Mouse (Mus musculus) liver, embryonic 14.5 days (tissue): ENCODE data around the gene Col1a1. TPM values are rescaled to one million over a fixed set of nuclear protein-coding genes. Genes with fewer than 3 reads are reported as not detected.

Experiments
- ATAC-seq: fragments of 200-750 bp; cut with Nextera tagmentation; 2 replicates; pipeline ENCODE4 v1.8.0; 2017; ENCODE audit warnings: moderate number of reproducible peaks, mild to moderate bottlenecking, moderate library complexity; ENCODE audit not compliant: insufficient read depth
- DNase-seq, 3 experiments: peaks; one replicate each; pipeline ENCODE4 v3.0.0-alpha.2; 2012 to 2013; ENCODE audit warnings: low read depth in 3 of 3, low spot score in 3 of 3
- H3K27ac ChIP-seq: fragments of 300-500 bp; sonication (generic); 2 replicates; pipeline ENCODE4 v1.5.1; 2014; ENCODE audit warnings: moderate library complexity, mild to moderate bottlenecking, control low read depth, inconsistent platforms
- H3K27me3 ChIP-seq: fragments of 300-500 bp; sonication (generic); 2 replicates; pipeline ENCODE4 v1.6.1; 2014; ENCODE audit warnings: mild to moderate bottlenecking, low read length, moderate library complexity; ENCODE audit not compliant: control insufficient read depth, insufficient read depth
- H3K36me3 ChIP-seq: fragments of 300-500 bp; sonication (generic); replicated peaks from 2 replicates; pipeline ENCODE4 v1.6.1; 2014; ENCODE audit warnings: low read depth; ENCODE audit not compliant: control insufficient read depth, insufficient read depth
- H3K4me1 ChIP-seq, 2 experiments: fragments of 200-500 bp in 1 of 2; fragments of 300-500 bp in 1 of 2; sonication (generic) in 1 of 2; replicated peaks; 2 replicates each; pipeline ENCODE4 v1.6.1; 2012 to 2014; ENCODE audit warnings: antibody characterized with exemption in 1 of 2, inconsistent platforms in 1 of 2, low read length in 1 of 2; ENCODE audit not compliant: control insufficient read depth in 2 of 2, insufficient read depth in 2 of 2
- H3K4me2 ChIP-seq: fragments of 300-500 bp; sonication (generic); 2 replicates; pipeline ENCODE4 v1.6.1; 2014; ENCODE audit warnings: low read depth, mild to moderate bottlenecking, control low read depth, moderate library complexity
- H3K4me3 ChIP-seq, 2 experiments: fragments of 200-500 bp in 1 of 2; fragments of 300-500 bp in 1 of 2; sonication (generic) in 1 of 2; 2 replicates each; pipeline ENCODE4 v1.5.1; 2012 to 2014; ENCODE audit warnings: low read depth in 2 of 2, low read length in 2 of 2, mild to moderate bottlenecking in 2 of 2, control low read depth in 1 of 2, inconsistent platforms in 1 of 2, moderate library complexity in 1 of 2; ENCODE audit not compliant: insufficient read depth in 1 of 2
- H3K9ac ChIP-seq: fragments of 300-500 bp; sonication (generic); replicated peaks from 2 replicates; pipeline ENCODE4 v1.6.1; 2014; ENCODE audit warnings: mild to moderate bottlenecking, control low read depth, moderate library complexity
- H3K9me3 ChIP-seq: fragments of 300-500 bp; sonication (generic); 2 replicates; pipeline ENCODE4 v1.6.1; 2016; ENCODE audit warnings: low read length, mixed read lengths; ENCODE audit not compliant: control insufficient read depth
- CTCF ChIP-seq: IDR thresholded peaks from 2 replicates; pipeline ENCODE4 v1.5.1; 2016; ENCODE audit warnings: antibody characterized with exemption, low read depth, control low read depth
- EP300 ChIP-seq: IDR thresholded peaks from 2 replicates; pipeline ENCODE4 v1.6.1; 2016; ENCODE audit warnings: antibody characterized with exemption, low read depth
- WGBS: fragments of 180-500 bp; shearing (Covaris S2); extraction: QIAGEN DNeasy Blood & Tissue Kit; methylation state at CpG from one replicate; pipeline ENCODE4 v1.1.7; 2014; ENCODE audit not compliant: insufficient replicate concordance; 5-methylcytosine and 5-hydroxymethylcytosine counted together
- polyA plus RNA-seq, 2 experiments: library from polyadenylated mRNA; depleted of rRNA in 1 of 2; stranded (reverse) in 1 of 2; unstranded in 1 of 2; fragments of >200 nt; fragmentation: Nextera tagmentation in 1 of 2; extraction: Ambion mirVana in 1 of 2; gene quantifications; 2 replicates each; pipeline versions ENCODE4 v1.2.1 to v1.2.3; 2012 to 2014

Col1a1 gene
- polyA plus RNA-seq, 2 experiments, result 14.1 to 30.8 TPM

DNA sequence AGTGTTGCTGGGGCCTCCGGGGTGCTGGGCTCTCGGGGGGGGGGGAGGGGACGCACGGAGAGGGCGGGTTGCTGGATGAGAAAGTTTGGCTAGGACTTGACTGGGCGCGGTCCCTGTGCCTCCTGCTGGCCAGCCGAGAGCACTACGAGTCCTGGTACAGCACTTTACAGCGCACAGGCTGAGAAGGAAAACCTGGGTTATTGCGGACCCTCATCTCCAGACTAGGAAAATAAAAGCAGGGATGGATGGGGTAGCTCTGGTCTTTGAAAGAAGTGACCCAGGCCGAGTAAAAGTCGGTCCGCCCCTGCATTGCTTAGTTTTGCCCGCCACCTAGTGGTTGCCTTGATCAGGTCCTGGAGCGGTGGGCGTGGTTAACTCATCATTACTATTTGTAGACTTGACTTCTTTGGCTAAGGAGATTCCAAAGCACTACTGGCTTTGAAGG lies 849 bp downstream of the Col1a1 start:
- TF ChIP-seq CTCF (peak; percentile 89), EP300 (no peak)
- peak overlapping the region; percentile 17 to 47; a peak in 3 of 4 replicates for H3K4me3 ChIP-seq
- H3K4me1 ChIP-seq, result no peaks in the 10 kb centered on the region
- ATAC-seq (peak; percentile 58; the same call in 1 of the 2 replicates), DNase-seq (peak; percentile 48 to 65 (median 51))
- no peak overlapping the region for H3K9ac ChIP-seq
- H3K27me3 ChIP-seq, result peaks cover 37% of the 10 kb centered on the region
- H3K27ac ChIP-seq, result no peak overlapping the region
- no peaks in the 10 kb centered on the region for H3K36me3 ChIP-seq
- no peaks in the 10 kb centered on the region for H3K9me3 ChIP-seq
- WGBS, result under 1% methylated on average over 17 of the region's 17 CpGs
- H3K4me2 ChIP-seq, result peak overlapping the region; percentile 7

DNA sequence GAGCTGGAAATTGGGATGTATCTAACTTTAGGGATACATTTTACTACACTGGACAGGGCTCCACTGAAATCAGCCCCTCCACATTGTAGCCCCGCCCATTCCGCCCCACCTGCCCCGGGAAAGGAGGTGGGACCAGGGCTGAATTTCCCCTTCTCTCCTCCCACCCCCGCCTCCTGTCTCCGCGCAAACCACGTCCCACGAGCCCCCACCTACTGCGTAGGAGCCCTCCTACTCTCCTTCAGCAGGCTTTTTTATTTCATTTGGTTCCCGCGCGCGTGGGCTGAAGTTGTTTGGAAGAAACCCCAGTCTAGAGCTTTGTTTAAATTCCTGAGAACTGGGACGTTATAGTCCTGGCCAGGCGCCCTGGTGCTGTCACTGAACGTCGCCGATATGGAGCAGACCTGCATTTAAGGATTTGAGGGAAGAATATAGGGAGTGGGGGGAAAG lies 1.3 kb downstream of the Col1a1 start:
- no peak for TF ChIP-seq EP300
- TF ChIP-seq CTCF, result no peak
- WGBS, result 1% methylated on average over 18 of the region's 18 CpGs
- Histone ChIP-seq H3K4me3 (peak overlapping the region; percentile 23 to 27; a peak in 2 of 4 replicates), H3K36me3 (no peaks in the 10 kb centered on the region), H3K9me3 (no peaks in the 10 kb centered on the region), H3K27me3 (peaks cover 37% of the 10 kb centered on the region), H3K9ac (no peak overlapping the region), H3K27ac (no peak overlapping the region), H3K4me2 (peak overlapping the region; percentile 47), H3K4me1 (no peaks in the 10 kb centered on the region)
- ATAC-seq (peak; percentile 28; the same call in 1 of the 2 replicates), DNase-seq (no peak)

DNA sequence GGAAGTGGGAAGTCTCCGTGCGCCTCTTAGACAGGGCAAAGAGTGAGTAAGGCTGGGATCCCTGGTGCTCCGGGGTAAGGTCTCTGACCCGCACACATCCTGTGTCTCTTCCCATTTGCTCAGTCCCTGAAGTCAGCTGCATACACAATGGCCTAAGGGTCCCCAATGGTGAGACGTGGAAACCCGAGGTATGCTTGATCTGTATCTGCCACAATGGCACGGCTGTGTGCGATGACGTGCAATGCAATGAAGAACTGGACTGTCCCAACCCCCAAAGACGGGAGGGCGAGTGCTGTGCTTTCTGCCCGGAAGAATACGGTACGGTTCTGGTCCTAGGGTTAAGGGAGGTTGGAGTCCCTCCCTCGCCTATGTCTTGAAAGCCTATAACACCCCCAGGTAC lies 1.8 kb downstream of the Col1a1 start:
- Histone ChIP-seq H3K9ac (no peak overlapping the region), H3K9me3 (no peaks in the 10 kb centered on the region), H3K4me2 (peak overlapping the region; percentile 47), H3K36me3 (no peaks in the 10 kb centered on the region), H3K4me3 (peak overlapping the region; percentile 23 to 27; a peak in 2 of 4 replicates), H3K27me3 (peaks cover 37% of the 10 kb centered on the region), H3K27ac (no peak overlapping the region), H3K4me1 (no peaks in the 10 kb centered on the region)
- TF ChIP-seq EP300 (no peak), CTCF (no peak)
- WGBS, result 2% methylated on average over 15 of the region's 15 CpGs
- ATAC-seq, result no peak; the same call in 1 of the 2 replicates
- DNase-seq, result no peak

DNA sequence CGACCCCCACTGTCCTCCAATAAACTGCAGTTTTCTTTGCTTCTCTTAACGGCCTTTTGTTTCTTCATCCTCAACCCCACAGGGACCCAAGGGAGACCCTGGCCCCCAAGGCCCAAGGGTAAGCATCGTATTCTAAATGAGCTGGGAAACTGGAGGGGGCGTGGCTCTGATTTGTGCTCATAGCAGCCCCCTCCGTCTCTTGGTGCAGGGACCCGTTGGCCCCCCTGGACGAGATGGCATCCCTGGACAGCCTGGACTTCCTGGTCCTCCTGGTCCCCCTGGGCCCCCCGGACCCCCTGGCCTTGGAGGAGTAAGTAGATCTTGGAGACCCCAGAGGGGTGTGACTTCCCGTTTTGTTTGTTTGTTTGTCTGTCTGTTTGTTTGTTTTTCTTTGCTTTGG lies 2.3 kb downstream of the Col1a1 start:
- ATAC-seq (no peak), DNase-seq (no peak)
- Histone ChIP-seq H3K9me3 (no peaks in the 10 kb centered on the region), H3K27me3 (peaks cover 37% of the 10 kb centered on the region), H3K36me3 (no peaks in the 10 kb centered on the region), H3K4me1 (no peaks in the 10 kb centered on the region), H3K27ac (no peak overlapping the region), H3K4me3 (peak overlapping the region in 1 of 2 experiments; percentile 23; a peak in 1 of 4 replicates), H3K4me2 (no peak overlapping the region), H3K9ac (no peak overlapping the region)
- WGBS, result 21% methylated on average over 9 of the region's 9 CpGs
- TF ChIP-seq EP300 (no peak), CTCF (no peak)

DNA sequence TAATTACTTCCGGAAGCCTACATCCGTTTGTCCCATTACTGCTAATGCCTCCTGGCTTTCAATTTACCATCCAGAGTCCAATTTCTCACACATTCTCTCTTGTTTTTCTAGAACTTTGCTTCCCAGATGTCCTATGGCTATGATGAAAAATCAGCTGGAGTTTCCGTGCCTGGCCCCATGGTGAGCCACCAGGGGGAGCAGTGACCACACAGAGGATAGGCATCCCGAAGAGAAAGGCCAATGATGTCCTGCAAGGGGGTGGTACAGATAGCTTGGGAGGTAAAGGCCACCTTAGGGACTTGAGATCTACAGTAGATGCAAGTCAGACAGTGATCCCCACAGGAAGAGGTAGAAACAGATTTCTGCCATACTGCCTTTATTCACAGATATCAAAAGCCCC lies 3.3 kb downstream of the Col1a1 start:
- no peak for TF ChIP-seq EP300
- peak; percentile 89 for TF ChIP-seq CTCF
- H3K36me3 ChIP-seq, result no peaks in the 10 kb centered on the region
- peaks cover 34% of the 10 kb centered on the region for H3K27me3 ChIP-seq
- WGBS, result 21% methylated on average over 4 of the region's 4 CpGs
- DNase-seq (peak in 1 of 3 experiments; percentile 11), ATAC-seq (no peak)
- no peak overlapping the region for H3K4me2 ChIP-seq
- H3K4me3 ChIP-seq, result no peak overlapping the region
- H3K27ac ChIP-seq, result no peak overlapping the region
- no peaks in the 10 kb centered on the region for H3K4me1 ChIP-seq
- H3K9me3 ChIP-seq, result no peaks in the 10 kb centered on the region
- H3K9ac ChIP-seq, result no peak overlapping the region
